Mouse (Mus musculus) liver (tissue): ENCODE measurements at regions not wholly inside any gene's neighbourhood (a gene's known extent, or its start where the extent isn't known, plus 50 kb on each side); places are given as distances from the start of the nearest gene placed in this dataset.

Source experiments
- DNase-seq: peaks from one replicate; pipeline ENCODE4 v3.0.0-alpha.2; 2020; ENCODE audit warnings: mixed read lengths

GRCm38 (mm10) chr3:121618561-121618960 is 52.0 kb upstream of the 4930432M17Rik start:
- no peak for DNase-seq

- DNase-seq = no peak
Measured at GRCm38 (mm10) chr3:121618161-121618560, 52.4 kb upstream of the 4930432M17Rik start.

GRCm38 (mm10) chr3:121617351-121617750 is 53.2 kb upstream of the 4930432M17Rik start:
- no peak for DNase-seq

GRCm38 (mm10) chr3:121616075-121616474 is 54.5 kb upstream of the 4930432M17Rik start:
- DNase-seq = no peak

- no peak for DNase-seq
Measured at GRCm38 (mm10) chr3:121614741-121615140, 55.8 kb upstream of the 4930432M17Rik start.

- no peak for DNase-seq
Measured at GRCm38 (mm10) chr3:121613224-121613623, 57.3 kb upstream of the 4930432M17Rik start.

- DNase-seq = no peak
Measured at GRCm38 (mm10) chr3:121609845-121610244, 60.7 kb upstream of the 4930432M17Rik start.

GRCm38 (mm10) chr3:121609090-121609489 is 61.5 kb upstream of the 4930432M17Rik start:
- no peak for DNase-seq

GRCm38 (mm10) chr3:121604737-121605136 is 65.8 kb upstream of the 4930432M17Rik start:
- no peak for DNase-seq

GRCm38 (mm10) chr3:121604081-121604480 is 66.5 kb upstream of the 4930432M17Rik start:
- no peak for DNase-seq

- DNase-seq = no peak
Measured at GRCm38 (mm10) chr3:121602826-121603370, 67.7 kb upstream of the 4930432M17Rik start.

GRCm38 (mm10) chr3:121602082-121602561 is 68.4 kb upstream of the 4930432M17Rik start:
- DNase-seq = peak; percentile 25

GRCm38 (mm10) chr3:121600841-121601240 is 68.6 kb upstream of the Slc44a3 start:
- DNase-seq = no peak

- no peak for DNase-seq
Measured at GRCm38 (mm10) chr3:121600388-121600787, 68.2 kb upstream of the Slc44a3 start.

- DNase-seq = no peak
Measured at GRCm38 (mm10) chr3:121597988-121598387, 65.8 kb upstream of the Slc44a3 start.

- DNase-seq = peak; percentile 13
Measured at GRCm38 (mm10) chr3:121597203-121597602, 65.0 kb upstream of the Slc44a3 start.

GRCm38 (mm10) chr3:121594580-121594979 is 62.4 kb upstream of the Slc44a3 start:
- no peak for DNase-seq

GRCm38 (mm10) chr3:121593598-121594117 is 61.5 kb upstream of the Slc44a3 start:
- DNase-seq = no peak

GRCm38 (mm10) chr3:121593143-121593542 is 60.9 kb upstream of the Slc44a3 start:
- no peak for DNase-seq

GRCm38 (mm10) chr3:121589494-121589885 is 57.3 kb upstream of the Slc44a3 start:
- no peak for DNase-seq

- peak; percentile 37 for DNase-seq
Measured at GRCm38 (mm10) chr3:121588737-121589493, 56.7 kb upstream of the Slc44a3 start.

GRCm38 (mm10) chr3:121585306-121585705 is 53.1 kb upstream of the Slc44a3 start:
- no peak for DNase-seq

GRCm38 (mm10) chr3:121584736-121585151 is 52.5 kb upstream of the Slc44a3 start:
- no peak for DNase-seq

- DNase-seq = no peak
Measured at GRCm38 (mm10) chr3:121584317-121584716, 52.1 kb upstream of the Slc44a3 start.
